Mouse (Mus musculus) thymus, postnatal 25 days (tissue): ENCODE results near the gene Ucp3.

Source experiments
- DNase-seq: peaks from one replicate; pipeline ENCODE4 v3.0.0; 2022

Ucp3 gene

DNA sequence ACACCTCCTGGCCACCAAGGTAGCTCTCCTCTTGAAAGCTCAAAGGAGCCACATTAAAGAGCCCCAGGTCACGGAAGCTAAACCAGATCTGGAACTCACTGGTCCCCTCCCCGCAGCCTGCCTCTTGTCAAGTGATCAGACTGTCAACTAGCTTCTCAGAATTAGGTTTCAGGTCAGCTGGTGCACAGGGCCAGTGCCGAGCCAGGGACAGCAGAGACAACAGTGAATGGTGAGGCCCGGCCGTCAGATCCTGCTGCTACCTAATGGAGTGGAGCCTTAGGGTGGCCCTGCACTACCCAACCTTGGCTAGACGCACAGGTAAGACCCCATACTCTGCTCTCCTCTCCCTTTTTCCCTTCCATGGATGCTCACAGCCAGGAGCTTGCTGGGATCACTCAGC is at the start of gene Ucp3:
Gene Ucp3 (plus strand): TSS at position 214 of the 400 bp plus-strand sequence.
- no peak for DNase-seq

DNA sequence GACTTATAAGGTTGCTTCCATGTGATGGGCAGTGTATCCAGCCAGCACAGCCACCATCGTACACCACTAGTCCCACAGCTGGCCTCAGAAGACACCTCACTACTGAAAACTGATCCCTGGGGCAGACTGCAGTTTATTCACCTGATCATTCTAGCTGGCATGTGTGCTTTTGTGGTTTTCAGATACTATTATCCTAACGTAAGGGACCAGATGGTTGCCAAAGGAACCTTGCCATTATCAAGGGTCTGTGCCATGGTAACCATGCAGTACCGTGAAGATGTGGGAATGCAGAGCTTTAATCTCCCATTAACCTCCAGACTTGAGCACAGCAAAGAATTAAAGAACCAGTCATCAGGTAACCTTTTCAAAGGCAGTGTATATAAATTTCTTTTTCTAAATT is 47.0 kb upstream of the Ucp3 start:
- no peak for DNase-seq

DNA sequence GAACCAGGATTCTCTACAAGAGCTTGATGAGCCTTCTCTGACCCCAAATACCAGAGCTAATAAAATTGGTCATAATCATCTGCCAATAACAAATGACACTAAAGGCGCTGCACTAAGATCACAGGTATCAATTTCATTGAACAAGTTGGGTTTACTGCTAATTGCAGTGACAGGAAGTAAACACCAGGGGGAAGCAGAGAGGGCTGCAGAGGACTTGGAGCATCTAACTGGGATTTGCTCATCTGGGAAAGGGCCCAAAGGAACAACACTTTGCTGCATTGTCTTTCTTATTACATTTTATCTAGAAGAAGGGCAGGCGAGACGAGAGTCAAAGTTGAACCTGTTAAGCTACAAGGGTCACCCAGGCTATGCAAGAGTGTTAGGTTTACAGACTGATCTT is 43.7 kb upstream of the Ucp3 start:
- peak; percentile 58 for DNase-seq

DNA sequence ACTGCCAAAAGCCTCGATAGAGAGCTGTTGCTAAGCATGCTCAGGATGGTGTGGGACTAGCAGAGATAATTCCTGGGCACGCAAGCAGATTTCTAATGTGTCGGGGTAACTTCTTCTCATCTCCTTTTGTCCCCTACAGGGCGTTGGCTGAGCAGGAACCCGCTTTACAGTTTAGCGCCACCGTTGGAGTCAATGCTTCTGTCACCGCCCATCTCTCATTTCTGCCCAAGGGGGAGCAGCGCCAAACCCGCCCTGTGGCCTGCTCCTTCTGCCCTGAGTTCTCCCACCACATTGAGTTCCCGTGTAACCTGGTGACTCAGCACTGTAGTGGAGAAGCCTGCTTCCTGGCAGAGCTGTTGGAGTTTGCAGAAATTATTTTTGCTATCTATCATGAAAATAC is 42.9 kb upstream of the Ucp3 start:
- no peak for DNase-seq

DNA sequence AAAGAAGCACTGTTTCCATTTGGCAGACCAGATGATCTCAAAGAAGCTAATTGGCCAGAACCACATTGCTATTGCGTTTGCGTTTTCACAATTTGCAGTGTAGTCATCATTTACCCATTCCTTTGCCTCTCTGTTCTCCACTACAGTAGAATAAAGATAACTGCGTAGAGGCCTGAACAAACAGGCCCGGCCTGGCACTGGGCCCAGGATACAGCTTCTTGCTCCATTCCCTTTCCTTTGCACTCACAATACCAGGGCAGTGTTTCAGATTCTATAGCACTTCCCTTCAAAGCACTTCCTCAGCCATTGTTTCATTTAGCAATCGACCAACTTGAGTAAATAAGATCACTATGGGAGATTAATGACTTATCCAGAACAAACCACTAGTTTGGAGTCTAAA is 41.7 kb upstream of the Ucp3 start:
- DNase-seq: no peak

DNA sequence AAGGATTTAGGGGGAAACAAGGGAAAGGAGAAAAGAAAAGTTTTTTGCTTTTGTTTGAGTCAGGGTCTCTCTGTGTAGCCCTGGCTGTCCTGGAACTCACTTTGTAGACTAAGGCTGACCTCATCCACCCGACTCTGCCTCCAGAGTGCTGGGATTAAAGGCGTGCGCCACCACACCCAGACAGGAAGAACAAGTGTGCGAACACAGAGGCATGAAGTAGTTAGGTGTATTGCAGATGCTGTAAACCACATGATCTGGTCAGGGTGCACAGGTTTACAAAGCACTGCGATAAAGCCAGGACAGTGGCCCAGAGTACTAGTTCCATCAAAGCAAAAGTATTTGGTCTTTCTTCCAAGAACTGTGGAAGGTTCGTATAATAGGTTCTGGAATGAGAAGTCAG is 39.5 kb upstream of the Ucp3 start:
- DNase-seq: no peak

DNA sequence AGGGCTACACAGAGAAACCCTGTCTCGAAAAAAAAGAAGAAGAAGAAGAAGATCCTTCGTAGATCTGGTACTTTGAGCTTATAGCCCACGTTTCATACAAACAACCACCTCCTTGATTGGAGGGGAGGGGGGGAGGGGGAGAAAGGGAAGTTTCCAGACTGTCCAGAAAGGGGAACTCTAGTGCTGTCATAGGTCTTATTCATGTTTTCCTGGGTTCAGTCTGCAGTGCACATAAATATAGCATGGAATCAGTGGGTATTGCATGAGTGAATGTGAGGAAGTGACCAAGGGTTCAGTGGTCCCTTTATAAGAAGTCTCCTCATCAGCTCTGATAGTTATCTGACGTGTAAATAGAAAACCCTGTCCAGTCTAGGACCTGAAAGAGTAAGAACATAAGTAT is 29.1 kb upstream of the Ucp3 start:
- no peak for DNase-seq

DNA sequence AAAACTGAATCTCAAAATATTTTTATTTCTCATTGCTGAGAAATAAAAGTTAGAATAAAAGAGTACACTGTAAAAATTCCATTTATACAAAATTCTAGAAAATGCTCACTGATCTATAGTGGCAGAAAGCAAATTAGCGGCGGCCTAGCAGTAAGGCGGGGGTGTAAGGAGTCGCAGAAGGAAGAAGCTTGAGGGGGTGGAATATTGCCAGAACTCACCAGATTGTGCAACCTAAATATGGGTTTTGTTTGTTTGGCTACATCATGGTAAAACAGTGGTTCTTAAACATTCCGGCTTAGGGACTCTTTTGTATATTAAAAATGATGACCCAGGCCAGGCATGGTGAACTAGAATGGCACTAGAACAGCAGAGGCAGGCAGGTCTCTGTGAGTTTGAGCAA is 26.5 kb upstream of the Ucp3 start:
- no peak for DNase-seq

DNA sequence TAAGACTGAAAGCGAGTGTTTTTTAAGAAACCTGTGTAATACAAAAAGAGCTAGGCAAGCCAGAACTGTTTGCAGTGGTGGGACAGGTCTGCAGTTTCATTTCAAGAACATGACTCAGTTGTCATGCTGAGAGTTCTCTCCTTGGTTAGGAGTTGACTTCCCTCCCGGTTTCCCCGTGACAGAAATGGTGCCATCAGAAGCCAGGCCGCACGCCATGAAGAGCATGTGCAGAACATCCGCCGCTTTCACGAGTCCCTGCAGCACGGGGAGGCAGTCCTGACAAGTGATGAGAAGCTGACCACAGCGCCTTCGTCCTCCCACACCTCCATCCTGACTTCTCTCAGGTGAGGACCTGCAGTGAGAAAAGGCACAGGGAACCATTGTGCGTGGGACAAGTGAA is 24.3 kb upstream of the Ucp3 start:
- DNase-seq: no peak

DNA sequence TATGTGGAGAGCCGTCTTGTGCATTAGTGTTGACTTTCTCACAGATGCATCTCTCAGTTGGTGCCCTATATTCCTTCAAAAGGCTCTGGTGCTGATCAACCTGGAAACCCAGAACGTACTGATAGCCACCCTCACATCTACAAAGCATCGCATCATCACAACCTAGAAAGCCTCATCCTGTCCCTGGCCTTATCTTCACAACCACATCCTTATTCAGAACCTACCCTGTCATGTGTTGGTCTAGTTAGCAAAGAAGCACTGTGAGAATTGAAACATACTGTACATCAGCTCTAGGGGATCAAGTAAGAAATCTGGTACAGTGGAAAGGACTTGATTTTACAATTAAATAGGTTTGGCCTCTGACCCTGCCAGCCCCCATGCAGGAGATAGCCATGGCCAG is 23.8 kb upstream of the Ucp3 start:
- no peak for DNase-seq

DNA sequence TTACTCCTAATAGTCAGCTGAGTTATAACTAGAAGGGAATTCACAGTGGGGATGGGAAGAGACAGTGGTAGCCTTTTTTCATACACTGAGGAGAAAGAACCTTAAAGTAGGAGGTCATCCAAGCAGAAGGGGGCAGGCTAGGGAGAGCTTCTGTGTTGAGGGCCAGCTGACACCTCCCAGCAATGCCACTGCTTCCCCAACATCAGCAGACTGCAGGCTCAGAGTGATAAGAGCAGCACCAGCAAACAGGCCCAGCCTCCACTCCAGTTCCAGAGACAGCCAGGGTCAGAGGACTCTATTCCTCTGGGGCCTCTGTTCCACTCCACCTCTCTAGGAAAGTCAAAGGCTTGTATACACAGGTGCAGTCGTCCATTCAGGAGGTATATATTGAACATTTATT is 14.6 kb upstream of the Ucp3 start:
- DNase-seq: no peak

DNA sequence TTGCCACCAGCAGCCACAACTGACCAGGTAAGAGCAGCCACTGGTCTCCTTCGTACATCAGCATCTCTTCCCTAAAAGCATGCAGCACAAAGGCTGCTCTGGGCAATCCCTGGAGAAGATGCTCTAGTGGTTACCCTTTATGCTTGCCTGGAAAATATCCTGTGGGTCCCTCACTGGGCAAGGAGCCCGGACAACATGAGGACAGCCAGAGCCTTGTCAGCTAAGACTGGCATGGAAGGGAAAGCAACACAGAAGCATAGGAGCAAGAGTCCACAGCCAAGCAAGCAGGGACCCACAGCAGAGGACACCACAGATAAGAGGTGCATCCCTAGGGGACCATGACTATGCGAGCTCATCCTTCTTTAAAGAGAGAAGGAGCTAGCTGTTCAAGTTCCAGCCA is 12.9 kb upstream of the Ucp3 start:
- no peak for DNase-seq

DNA sequence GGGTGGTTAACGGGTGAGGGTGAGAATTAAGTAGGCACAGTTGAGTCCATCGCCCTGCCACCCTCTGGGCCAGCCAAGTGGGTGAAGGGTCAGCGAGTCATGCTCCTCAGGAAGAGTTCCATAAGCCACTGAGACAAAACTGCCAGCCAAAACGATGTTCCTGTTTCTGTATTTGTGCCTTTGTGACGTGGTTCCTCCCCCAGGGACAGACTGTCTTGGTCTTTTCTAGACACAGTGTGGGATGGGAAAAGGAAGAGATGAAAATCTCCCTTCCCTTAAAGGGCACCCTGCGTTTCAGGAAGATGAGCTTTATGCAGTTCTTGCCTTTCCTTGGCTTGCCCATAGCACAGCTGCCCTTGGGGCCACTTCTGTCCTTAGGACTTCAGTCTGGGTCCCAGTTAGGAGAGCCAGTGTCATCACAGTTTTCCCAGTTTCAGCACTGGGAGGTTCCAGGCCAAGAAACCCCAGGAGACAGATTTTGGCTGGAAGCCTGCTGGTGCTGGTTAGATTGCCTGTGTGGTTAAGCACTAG is 11.1 kb upstream of the Ucp3 start:
- no peak for DNase-seq

DNA sequence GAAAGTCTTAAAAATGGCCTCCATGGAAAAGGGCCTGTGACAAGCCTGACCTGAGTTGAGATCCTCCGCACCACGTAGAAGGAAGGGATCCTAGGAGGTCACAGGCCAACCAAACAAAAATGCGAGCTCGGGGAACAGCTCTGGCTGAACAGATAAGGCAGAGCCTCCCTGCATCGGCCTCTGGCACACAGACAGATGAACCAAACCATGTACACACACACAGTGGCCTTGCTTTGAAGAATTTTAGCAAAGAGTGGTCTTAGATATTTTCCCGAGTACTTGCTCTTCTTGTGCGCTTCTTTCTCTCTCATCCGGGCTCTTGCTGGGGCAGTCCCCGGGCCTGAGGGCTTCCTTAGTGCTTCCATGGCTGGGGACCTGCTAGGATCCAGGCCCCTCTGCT is 9.6 kb upstream of the Ucp3 start:
- DNase-seq: no peak

DNA sequence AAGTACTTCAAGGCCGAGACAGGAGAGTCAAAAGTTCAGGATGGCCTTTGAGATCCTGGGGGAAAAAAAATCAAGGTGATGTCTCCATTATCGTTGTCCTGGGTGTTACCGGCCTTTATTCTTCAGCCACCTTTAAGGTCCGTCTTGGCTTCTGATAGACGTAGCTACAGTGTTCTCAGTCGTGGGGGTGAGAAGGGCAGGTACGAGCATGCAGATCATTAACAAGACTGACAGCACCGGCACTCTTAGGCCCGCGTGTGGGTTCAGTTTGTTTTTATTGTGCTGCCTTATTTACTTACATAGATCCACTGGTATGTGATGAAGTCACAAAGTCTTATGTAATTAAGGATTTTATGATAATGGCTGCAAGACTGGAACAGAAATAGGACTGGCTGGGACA is 9.0 kb upstream of the Ucp3 start:
- DNase-seq: no peak

DNA sequence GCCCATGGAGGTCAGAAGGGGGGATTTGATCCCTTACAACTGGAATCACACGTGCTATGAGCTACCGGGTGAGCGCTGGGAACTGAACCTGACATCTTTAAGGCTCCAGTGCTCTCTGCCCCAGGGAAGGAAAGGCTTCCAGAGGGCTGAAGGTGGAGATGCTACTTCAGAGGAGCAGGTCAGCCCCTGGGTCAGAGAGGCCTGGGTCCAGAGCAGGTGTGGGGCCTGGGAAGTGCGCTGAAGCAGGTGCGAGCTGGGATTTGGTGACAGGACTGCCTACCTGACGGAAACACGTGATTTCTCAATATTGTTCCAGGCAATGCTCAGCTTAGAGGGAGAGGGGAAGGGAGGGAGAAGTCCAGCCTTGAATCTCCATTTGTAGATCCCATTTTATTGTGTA is 8.5 kb upstream of the Ucp3 start:
- DNase-seq: no peak

DNA sequence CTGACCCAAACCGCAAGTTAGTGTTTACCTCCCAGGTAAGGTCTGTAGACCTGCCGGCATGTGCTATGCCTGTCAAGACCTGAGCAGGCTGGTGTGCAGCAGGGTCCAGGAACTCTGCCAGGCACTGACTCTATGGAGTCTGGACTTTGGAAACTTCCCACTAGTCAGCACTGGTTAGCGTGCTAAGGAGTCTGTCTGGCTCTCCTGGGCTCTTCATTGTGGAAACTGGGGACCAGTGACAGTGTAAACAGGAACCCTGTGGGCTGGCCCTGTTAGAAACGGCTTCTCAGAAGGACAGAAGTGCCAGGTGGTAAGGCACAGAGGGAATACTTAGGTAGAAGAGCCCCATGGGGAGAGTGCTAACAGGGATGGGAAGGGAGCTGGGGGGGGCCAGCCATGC is 7.5 kb upstream of the Ucp3 start:
- no peak for DNase-seq

DNA sequence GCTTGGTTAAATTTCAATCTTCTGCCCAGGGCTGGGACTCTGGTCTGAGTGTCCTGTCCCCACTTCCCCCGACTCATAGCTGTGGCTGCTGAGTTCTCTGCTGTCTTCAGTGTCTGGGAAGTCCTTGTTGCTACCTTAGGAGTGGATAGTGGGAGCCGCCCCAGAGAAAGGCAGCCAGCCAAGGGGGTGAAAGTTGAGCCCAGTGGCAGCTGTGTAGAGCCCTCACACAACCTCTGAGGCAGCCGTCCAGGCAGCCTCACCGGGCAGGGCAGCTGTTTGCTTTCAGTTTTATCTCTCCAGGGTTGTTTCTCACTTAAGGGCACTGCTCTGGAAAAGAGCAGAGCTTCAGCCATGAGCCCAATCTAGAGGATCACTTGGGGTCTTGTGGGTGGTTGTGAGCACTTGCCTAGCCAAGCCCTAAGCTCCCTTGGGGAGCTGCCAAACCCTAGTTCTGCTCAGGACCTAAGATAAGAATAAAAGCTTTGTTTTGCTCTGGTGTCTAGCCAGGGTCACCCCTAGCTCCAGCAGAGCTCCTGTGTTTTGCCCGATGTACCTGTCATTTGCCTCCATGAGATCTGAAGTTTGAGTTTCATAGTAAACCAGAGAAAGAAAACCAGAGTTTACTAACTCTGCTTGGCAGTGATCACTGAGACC is 7.0 kb upstream of the Ucp3 start:
- DNase-seq: no peak

DNA sequence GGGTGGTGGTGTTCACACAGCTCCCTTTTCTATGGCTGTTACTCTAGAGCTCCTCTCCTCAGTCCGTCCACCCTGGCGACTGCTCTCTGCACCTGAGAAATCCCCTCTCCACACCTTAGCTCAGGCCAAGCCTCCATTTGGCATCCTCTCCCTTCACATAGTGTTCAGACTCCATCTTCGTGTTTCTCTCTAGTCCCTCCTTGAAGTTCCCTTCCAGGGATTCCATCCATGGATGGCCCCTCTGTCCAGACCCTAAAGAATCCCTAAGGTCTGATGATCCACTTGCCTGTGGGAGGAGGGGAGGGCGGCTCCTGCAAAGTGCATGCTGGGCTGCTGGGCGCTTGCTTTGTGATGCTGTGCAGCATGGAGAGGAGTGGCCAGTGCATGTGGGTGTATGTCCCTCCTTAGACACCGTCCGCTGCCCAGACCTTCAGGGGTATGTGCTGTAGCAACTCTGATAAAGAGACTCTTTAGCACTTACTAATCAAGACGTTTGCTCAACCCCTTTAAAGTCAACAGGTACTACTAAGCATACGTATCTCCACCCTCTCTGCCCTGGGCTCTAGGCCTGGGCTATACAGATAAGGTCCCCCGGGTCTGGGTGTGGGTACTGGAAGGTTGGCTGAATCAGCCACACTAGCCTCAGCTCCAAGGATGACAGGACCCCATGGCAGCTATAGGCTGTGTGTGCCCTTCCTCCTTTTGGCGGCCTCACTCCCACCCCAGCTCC is 5.8 kb upstream of the Ucp3 start:
- no peak for DNase-seq

DNA sequence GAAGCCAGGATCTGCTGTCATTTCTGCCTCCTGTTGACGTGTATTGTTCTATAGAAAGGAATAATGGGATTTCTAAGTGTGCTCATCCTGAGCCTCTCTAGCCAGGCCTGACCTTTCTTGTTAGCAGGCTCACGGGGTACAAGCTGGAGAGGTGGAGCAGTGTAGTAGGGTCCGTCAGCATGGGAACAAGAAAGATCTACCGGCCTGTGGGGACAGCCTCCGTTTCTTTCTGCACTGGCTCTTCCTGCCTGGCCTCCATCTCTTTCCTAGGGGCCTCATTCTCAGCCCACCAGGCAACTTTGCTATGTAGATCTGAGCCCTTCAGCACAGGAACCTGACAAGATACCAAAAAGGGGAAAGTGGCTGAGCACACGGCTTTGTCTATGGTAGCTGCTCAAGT is 4.0 kb upstream of the Ucp3 start:
- DNase-seq: no peak

DNA sequence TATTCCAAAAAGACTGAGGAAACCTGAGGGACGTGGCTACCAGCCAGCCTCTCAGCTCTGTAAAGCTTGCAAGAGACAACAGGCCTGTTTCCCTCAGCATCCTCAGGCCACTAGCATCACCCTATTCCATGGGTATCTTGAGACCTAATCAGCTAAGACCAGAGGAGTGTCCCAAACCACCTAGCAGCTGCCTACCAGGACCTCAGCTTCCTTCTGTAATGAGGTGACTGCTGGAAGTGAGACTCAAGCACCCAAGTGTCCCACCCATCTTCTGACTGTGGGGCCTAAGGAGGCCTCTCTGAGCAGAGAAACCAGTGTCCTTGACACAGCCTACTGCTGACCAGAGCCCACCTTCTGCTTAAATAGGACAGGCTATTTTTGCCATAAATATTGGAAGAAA is 3.3 kb upstream of the Ucp3 start:
- no peak for DNase-seq

DNA sequence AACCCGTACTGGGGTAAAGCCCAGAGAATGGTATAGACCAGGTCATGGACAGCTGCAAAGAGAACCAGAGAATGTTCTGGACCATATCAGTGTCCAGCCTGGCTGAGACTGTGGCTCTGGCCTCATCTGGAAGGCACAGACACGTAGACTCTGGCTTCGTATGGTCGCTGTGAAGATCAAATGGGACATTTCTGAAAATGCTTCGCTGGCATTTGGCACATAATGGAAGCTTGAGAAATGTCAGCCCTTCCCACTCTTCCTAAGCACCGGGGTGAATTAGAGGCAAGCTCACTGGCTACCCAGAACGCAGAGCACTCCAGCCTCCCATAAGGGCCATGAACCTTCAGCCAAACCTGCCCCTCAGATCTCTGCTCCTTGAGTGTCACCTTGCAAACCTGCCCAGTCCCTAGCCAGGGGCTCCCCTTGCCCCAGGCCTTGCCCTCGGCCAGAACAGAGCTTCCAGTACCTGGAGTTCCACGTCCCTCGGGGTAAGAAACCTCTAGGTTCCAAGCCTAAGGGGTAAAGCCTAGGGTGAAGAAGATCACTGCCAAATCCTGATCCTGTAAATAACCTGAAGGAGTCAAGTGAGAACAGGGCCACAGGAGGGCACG is 1.9 kb upstream of the Ucp3 start:
- DNase-seq: no peak

DNA sequence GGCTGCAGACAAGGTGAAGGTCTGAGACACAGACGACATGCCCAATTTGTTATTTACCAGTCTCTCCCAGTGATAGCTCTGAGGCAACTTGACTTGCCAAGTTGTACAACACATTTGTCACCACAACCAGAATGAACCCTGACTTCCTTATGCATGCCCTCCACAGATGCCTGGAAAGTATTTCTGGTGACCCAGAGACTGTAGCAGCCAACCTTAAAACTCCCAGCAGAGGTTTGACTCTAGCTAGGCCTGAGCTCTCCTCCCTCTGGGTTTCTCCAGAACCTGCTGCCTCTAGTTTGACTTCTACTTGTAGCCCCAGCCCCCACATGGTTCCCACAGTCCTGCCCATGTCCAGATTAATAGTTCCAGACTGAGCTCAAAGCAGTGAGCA is 1.4 kb upstream of the Ucp3 start:
- no peak for DNase-seq

DNA sequence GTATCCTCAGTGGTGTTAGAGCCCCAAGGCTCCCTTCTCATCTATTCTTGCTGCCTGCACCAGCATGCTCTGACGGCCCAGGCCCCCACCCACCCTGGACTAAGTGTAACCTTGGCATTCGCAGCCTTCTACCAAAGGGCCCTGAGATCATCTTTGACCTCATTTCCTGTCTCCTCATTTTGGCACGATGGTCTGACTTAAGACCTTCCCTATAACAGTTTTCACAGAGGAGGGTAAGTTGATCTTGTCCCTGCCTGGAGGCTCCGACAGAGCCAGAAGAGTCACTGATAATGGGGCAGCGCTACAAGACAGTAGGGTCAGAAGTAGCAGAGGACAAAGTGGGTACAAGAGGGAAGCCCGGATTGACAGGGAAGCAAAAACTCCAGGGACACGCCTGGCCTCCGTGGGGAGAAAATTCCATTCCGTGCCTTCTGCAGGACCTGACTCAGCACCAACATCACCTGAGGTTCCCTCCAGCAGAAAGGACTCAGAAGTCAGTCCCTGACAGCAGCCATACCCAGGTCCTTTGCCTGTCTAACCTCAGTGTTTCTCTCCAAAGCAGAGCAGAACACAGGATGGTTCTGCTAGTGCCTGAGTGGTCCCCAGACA is 1.2 kb downstream of the Ucp3 start:
- no peak for DNase-seq
